Mouse (Mus musculus): ENCODE data around the gene Boc. TPM values are rescaled to one million over a fixed set of nuclear protein-coding genes. Genes with fewer than 3 reads are reported as not detected.

The Boc gene
- polyA plus RNA-seq, 1 experiment from 2014 or later = 0.57 TPM

GRCm38 (mm10) chr16:44578551-44578950 is 19.9 kb upstream of the Boc start:
- Histone ChIP-seq H3K9me3 (replicated peaks; ENCODE audit: control insufficient read depth, low read length) (no peaks in the 10 kb centered on the region), H3K4me1 (ENCODE audit: control insufficient read depth, low read depth, low read length) (no peaks in the 10 kb centered on the region), H3K27me3 (ENCODE audit: control insufficient read depth, insufficient read depth, low read depth, low read length) (no peaks in the 10 kb centered on the region), H3K4me3 (ENCODE audit: low read depth, low read length) (no peak overlapping the region), H3K9ac (ENCODE audit: low read depth, low read length) (no peak overlapping the region), H3K36me3 (ENCODE audit: control insufficient read depth, insufficient read depth) (no peaks in the 10 kb centered on the region), H3K4me2 (ENCODE audit: low read depth, low read length) (no peak overlapping the region), H3K27ac (ENCODE audit: low read length) (no peak overlapping the region)
- 61% methylated on average over 1 of the region's 1 CpGs for WGBS (ENCODE audit: insufficient replicate concordance)
- ATAC-seq (ENCODE audit: low read depth) = no peak

DNA sequence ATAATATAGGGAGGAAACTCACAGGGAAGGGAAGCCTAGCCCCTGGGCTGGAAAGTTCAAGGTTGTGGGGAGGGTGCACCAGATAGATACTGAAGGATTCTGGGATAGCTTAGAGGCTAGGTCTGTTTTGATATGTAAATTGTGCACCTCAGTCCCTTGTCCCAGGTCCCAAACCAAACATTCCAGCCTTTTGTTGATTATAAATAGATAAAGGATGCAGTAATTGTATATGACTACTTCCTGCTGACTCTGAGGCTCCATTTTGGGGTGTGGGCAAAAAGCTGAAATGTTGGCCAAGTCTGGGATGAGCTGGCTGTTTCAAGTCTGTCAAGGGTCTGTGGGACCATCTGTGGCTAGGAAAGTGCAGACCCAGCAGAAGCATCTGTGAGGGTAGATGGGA is 9.4 kb upstream of the Boc start:
- no peak overlapping the region for H3K4me2 ChIP-seq (ENCODE audit: low read depth, low read length)
- no peaks in the 10 kb centered on the region for H3K36me3 ChIP-seq (ENCODE audit: control insufficient read depth, insufficient read depth)
- no peak overlapping the region for H3K9ac ChIP-seq (ENCODE audit: low read depth, low read length)
- no peaks in the 10 kb centered on the region for H3K27me3 ChIP-seq (ENCODE audit: control insufficient read depth, insufficient read depth, low read depth, low read length)
- no peaks in the 10 kb centered on the region for H3K4me1 ChIP-seq (ENCODE audit: control insufficient read depth, low read depth, low read length)
- no peak overlapping the region for H3K4me3 ChIP-seq (ENCODE audit: low read depth, low read length)
- H3K27ac ChIP-seq (ENCODE audit: low read length) = no peak overlapping the region
- no peaks in the 10 kb centered on the region for H3K9me3 ChIP-seq (replicated peaks; ENCODE audit: control insufficient read depth, low read length)
- no peak for ATAC-seq (ENCODE audit: low read depth)

GRCm38 (mm10) chr16:44565328-44566210 is 6.9 kb upstream of the Boc start:
- Histone ChIP-seq H3K36me3 (ENCODE audit: control insufficient read depth, insufficient read depth) (no peaks in the 10 kb centered on the region), H3K27me3 (ENCODE audit: control insufficient read depth, insufficient read depth, low read depth, low read length) (no peaks in the 10 kb centered on the region), H3K9ac (ENCODE audit: low read depth, low read length) (no peak overlapping the region), H3K4me2 (ENCODE audit: low read depth, low read length) (no peak overlapping the region), H3K27ac (ENCODE audit: low read length) (no peak overlapping the region), H3K4me1 (ENCODE audit: control insufficient read depth, low read depth, low read length) (no peaks in the 10 kb centered on the region), H3K9me3 (replicated peaks; ENCODE audit: control insufficient read depth, low read length) (no peaks in the 10 kb centered on the region), H3K4me3 (ENCODE audit: low read depth, low read length) (no peak overlapping the region)
- 51% methylated on average over 22 of the region's 22 CpGs for WGBS (ENCODE audit: insufficient replicate concordance)
- ATAC-seq (ENCODE audit: low read depth) = no peak

DNA sequence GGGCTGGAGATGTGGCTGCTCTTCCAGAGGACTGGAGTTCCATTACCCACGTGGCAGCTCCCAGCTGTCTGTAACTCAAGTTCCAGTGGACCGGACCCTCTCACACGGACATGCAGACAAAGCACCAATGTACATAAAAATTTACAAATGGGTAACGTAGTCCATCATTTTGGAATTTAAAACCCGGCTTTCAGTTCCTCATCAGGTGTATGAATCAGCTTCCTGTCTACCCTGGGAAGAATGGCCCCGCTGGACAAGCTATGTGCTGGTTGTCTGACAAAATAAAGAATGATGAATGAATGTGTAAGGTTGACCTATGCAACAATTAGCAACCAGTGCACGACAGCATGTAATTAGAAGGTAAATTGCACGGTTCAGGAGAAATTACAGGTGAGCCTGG is 5.7 kb upstream of the Boc start:
- WGBS (ENCODE audit: insufficient replicate concordance) = 51% methylated on average over 8 of the region's 8 CpGs
- Histone ChIP-seq H3K9ac (ENCODE audit: low read depth, low read length) (no peak overlapping the region), H3K27ac (ENCODE audit: low read length) (no peak overlapping the region)

GRCm38 (mm10) chr16:44562061-44562460 is 3.4 kb upstream of the Boc start:
- peaks cover 31% of the 10 kb centered on the region for H3K27me3 ChIP-seq (ENCODE audit: control insufficient read depth, insufficient read depth, low read depth, low read length)
- no peak overlapping the region for H3K4me3 ChIP-seq (ENCODE audit: low read depth, low read length)
- no peak for ATAC-seq (ENCODE audit: low read depth)
- H3K4me1 ChIP-seq (ENCODE audit: control insufficient read depth, low read depth, low read length) = no peaks in the 10 kb centered on the region
- H3K9me3 ChIP-seq (replicated peaks; ENCODE audit: control insufficient read depth, low read length) = no peaks in the 10 kb centered on the region
- no peak overlapping the region for H3K4me2 ChIP-seq (ENCODE audit: low read depth, low read length)
- no peak overlapping the region for H3K27ac ChIP-seq (ENCODE audit: low read length)
- 34% methylated on average over 3 of the region's 3 CpGs for WGBS (ENCODE audit: insufficient replicate concordance)
- no peak overlapping the region for H3K9ac ChIP-seq (ENCODE audit: low read depth, low read length)
- no peaks in the 10 kb centered on the region for H3K36me3 ChIP-seq (ENCODE audit: control insufficient read depth, insufficient read depth)

More for the DNA sequence above, 5.7 kb upstream of the Boc start:
- no peaks in the 10 kb centered on the region for H3K36me3 ChIP-seq (ENCODE audit: control insufficient read depth, insufficient read depth)
- H3K27me3 ChIP-seq (ENCODE audit: control insufficient read depth, insufficient read depth, low read depth, low read length) = peaks cover 8% of the 10 kb centered on the region
- H3K4me3 ChIP-seq (ENCODE audit: low read depth, low read length) = no peak overlapping the region
- H3K4me1 ChIP-seq (ENCODE audit: control insufficient read depth, low read depth, low read length) = no peaks in the 10 kb centered on the region
- no peak overlapping the region for H3K4me2 ChIP-seq (ENCODE audit: low read depth, low read length)
- no peak for ATAC-seq (ENCODE audit: low read depth)
- no peaks in the 10 kb centered on the region for H3K9me3 ChIP-seq (replicated peaks; ENCODE audit: control insufficient read depth, low read length)

DNA sequence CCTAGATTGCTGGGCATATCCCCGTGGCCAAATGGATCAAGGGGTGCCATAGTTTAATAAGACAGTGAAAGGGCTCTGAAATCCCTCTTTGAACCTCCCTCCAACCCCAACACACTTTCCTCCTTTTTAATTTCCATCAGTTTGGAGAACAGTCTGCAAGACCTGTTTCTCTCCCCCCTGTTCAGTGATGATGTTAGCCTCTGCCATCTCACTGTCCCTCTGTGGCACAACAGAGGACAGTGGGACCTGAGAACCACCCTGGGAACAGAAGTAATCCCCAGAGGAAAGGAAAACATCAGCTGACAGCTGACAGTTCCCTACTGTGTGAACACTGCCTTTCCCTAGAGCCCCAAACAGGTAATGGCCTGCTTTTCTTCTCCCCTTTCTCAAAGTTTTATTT is 1.5 kb upstream of the Boc start:
- Histone ChIP-seq H3K9ac (ENCODE audit: low read depth, low read length) (no peak overlapping the region), H3K27me3 (ENCODE audit: control insufficient read depth, insufficient read depth, low read depth, low read length) (peaks cover 35% of the 10 kb centered on the region), H3K4me3 (ENCODE audit: low read depth, low read length) (no peak overlapping the region), H3K4me1 (ENCODE audit: control insufficient read depth, low read depth, low read length) (no peaks in the 10 kb centered on the region), H3K4me2 (ENCODE audit: low read depth, low read length) (no peak overlapping the region), H3K9me3 (replicated peaks; ENCODE audit: control insufficient read depth, low read length) (no peaks in the 10 kb centered on the region), H3K36me3 (ENCODE audit: control insufficient read depth, insufficient read depth) (no peaks in the 10 kb centered on the region), H3K27ac (ENCODE audit: low read length) (no peak overlapping the region)
- 31% methylated on average over 1 of the region's 1 CpGs for WGBS (ENCODE audit: insufficient replicate concordance)
- no peak for ATAC-seq (ENCODE audit: low read depth)

DNA sequence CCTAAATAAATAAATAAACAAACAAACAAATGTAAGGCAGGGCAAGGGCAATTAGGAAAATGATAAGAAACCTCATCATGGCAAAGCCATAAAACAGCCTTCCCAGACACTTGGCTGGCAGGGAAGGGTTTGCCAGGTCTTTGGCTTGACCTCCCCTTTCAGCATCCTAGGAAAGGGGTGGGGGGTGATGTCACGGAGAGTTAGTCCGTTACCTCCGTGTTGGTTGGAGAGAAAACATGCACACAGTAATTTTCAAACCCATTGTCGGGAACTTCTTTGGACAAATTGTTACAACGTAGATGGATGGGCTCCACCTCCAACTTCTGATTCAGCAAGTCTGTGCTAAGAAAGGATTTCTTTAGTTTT is 616 bp upstream of the Boc start:
- no peaks in the 10 kb centered on the region for H3K4me1 ChIP-seq (ENCODE audit: control insufficient read depth, low read depth, low read length)
- no peaks in the 10 kb centered on the region for H3K9me3 ChIP-seq (replicated peaks; ENCODE audit: control insufficient read depth, low read length)
- H3K4me3 ChIP-seq (ENCODE audit: low read depth, low read length) = no peak overlapping the region
- peaks cover 35% of the 10 kb centered on the region for H3K27me3 ChIP-seq (ENCODE audit: control insufficient read depth, insufficient read depth, low read depth, low read length)
- WGBS (ENCODE audit: insufficient replicate concordance) = 14% methylated on average over 5 of the region's 5 CpGs
- no peaks in the 10 kb centered on the region for H3K36me3 ChIP-seq (ENCODE audit: control insufficient read depth, insufficient read depth)
- ATAC-seq (ENCODE audit: low read depth) = no peak
- H3K27ac ChIP-seq (ENCODE audit: low read length) = no peak overlapping the region
- no peak overlapping the region for H3K4me2 ChIP-seq (ENCODE audit: low read depth, low read length)
- no peak overlapping the region for H3K9ac ChIP-seq (ENCODE audit: low read depth, low read length)

DNA sequence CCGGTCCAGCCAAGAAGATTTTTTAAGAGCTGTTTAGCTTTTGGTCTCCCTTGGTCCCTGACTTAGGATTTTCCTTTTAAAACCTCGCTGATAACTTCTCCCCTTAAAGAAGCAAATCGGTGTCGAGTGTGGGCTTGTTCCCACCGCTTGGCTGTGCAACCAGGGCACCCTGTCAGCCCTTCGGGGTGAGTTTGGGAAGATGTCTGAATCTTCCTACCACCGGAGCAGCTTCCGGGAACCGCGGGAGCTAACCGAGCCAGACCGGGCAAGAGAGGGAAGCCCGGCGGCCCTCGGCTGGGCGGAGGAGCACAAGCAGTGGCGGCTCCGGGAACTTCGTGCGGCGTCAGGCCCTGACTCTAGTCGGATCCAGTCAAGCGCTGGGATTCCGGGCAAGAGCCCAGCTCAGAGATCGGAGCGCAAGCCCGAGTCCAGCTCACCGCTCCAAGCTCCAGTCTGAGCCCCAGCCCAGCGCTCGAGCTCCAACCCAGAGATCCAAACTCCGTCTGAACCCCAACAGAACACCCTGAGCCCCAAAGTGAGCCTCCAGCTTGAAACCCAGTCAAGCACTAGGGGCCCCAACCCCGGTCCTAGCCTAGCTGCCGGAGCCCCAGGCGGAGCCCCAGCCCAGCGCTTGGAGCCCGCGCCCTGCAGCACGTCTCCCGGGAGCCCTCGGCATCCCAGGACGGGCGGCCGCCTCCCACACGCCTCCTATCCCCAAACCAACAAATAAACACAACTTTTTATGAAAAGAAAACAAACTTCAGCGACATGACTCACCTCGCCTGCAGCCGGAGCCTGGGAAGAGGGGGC is 831 bp downstream of the Boc start:
- Histone ChIP-seq H3K4me1 (ENCODE audit: control insufficient read depth, low read depth, low read length) (no peaks in the 10 kb centered on the region), H3K27ac (ENCODE audit: low read length) (no peak overlapping the region), H3K9ac (ENCODE audit: low read depth, low read length) (peak overlapping the region; percentile 16; the same call in 1 of the 2 replicates), H3K27me3 (ENCODE audit: control insufficient read depth, insufficient read depth, low read depth, low read length) (peaks cover 35% of the 10 kb centered on the region), H3K9me3 (replicated peaks; ENCODE audit: control insufficient read depth, low read length) (no peaks in the 10 kb centered on the region), H3K36me3 (ENCODE audit: control insufficient read depth, insufficient read depth) (no peaks in the 10 kb centered on the region), H3K4me3 (ENCODE audit: low read depth, low read length) (peak overlapping the region; percentile 58), H3K4me2 (ENCODE audit: low read depth, low read length) (peak overlapping the region; percentile 81)
- 1% methylated on average over 47 of the region's 47 CpGs for WGBS (ENCODE audit: insufficient replicate concordance)
- ATAC-seq (ENCODE audit: low read depth) = peak; percentile 35; the same call in 1 of the 2 replicates

- H3K4me1 ChIP-seq (ENCODE audit: control insufficient read depth, low read depth, low read length) = no peaks in the 10 kb centered on the region
- H3K9me3 ChIP-seq (replicated peaks; ENCODE audit: control insufficient read depth, low read length) = no peaks in the 10 kb centered on the region
- H3K9ac ChIP-seq (ENCODE audit: low read depth, low read length) = no peak overlapping the region
- peaks cover 35% of the 10 kb centered on the region for H3K27me3 ChIP-seq (ENCODE audit: control insufficient read depth, insufficient read depth, low read depth, low read length)
- no peak for ATAC-seq (ENCODE audit: low read depth)
- H3K4me2 ChIP-seq (ENCODE audit: low read depth, low read length) = no peak overlapping the region
- H3K27ac ChIP-seq (ENCODE audit: low read length) = no peak overlapping the region
- 49% methylated on average over 7 of the region's 7 CpGs for WGBS (ENCODE audit: insufficient replicate concordance)
- no peak overlapping the region for H3K4me3 ChIP-seq (ENCODE audit: low read depth, low read length)
- no peaks in the 10 kb centered on the region for H3K36me3 ChIP-seq (ENCODE audit: control insufficient read depth, insufficient read depth)
Observed at GRCm38 (mm10) chr16:44557084-44557483, 1.6 kb downstream of the Boc start.

Measured in liver, embryonic 16.5 days (tissue).